Mouse (Mus musculus): ENCODE data around the gene Pdia3. TPM values are rescaled to one million over a fixed set of nuclear protein-coding genes. Genes with fewer than 3 reads are reported as not detected.

The Pdia3 gene
- polyA plus RNA-seq (2012; rRNA removed) = 130 and 184 TPM in 2 replicates

GRCm38 (mm10) chr2:121413387-121414042, at the start of gene Pdia3, which contains the start of gene Catsper2:
Pdia3 (plus strand) TSS chr2:121413775.
Catsper2 (minus strand) TSS chr2:121413792.

GRCm38 (mm10) chr2:121386961-121387575, 26.5 kb upstream of the Pdia3 start, which contains the start of gene Strc:
Strc (minus strand) TSS chr2:121387168.

GRCm38 (mm10) chr2:121444178-121444577, 30.6 kb downstream of the Pdia3 start, which contains the start of gene Ell3:
Ell3 (minus strand) TSS chr2:121444278.

GRCm38 (mm10) chr2:121448739-121449535, 35.4 kb downstream of the Pdia3 start, which contains the start of gene Serf2:
Serf2 (plus strand) TSS chr2:121449195.

GRCm38 (mm10) chr2:121452990-121453389, 39.4 kb downstream of the Pdia3 start, which contains the start of gene Hypk:
Hypk (plus strand) TSS chr2:121453290.

GRCm38 (mm10) chr2:121456692-121457642, 43.4 kb downstream of the Pdia3 start, which contains the start of gene Serinc4:
Serinc4 (minus strand) TSS chr2:121456781.

GRCm38 (mm10) chr2:121473301-121474179, 60.0 kb downstream of the Pdia3 start, which contains the start of gene Mfap1b:
Mfap1b (minus strand) TSS chr2:121474067.

Other genes starting within 250 kb of the Pdia3 start
- gene Tubgcp4, start 243.1 kb upstream of the Pdia3 start, polyA plus RNA-seq (2012; rRNA removed) = 52.5 and 55.1 TPM in 2 replicates
- gene Zscan29, start 242.7 kb upstream of the Pdia3 start, polyA plus RNA-seq (2012; rRNA removed) = 7.2 and 7.3 TPM in 2 replicates
- gene Trp53bp1, start 142.4 kb upstream of the Pdia3 start, polyA plus RNA-seq (2012; rRNA removed) = 149 and 152 TPM in 2 replicates
- 13.2 and 15.6 TPM in 2 replicates for gene Map1a, start 124.2 kb upstream of the Pdia3 start, polyA plus RNA-seq (2012; rRNA removed)
- gene Ppip5k1, start 58.4 kb upstream of the Pdia3 start, polyA plus RNA-seq (2012; rRNA removed) = 25.1 and 25.2 TPM in 2 replicates
- gene Ckmt1, start 56.1 kb upstream of the Pdia3 start, polyA plus RNA-seq (2012; rRNA removed) = 37.0 and 45.0 TPM in 2 replicates
- 0.01 and 0.06 TPM in 2 replicates for gene Strc, start 26.6 kb upstream of the Pdia3 start, polyA plus RNA-seq (2012; rRNA removed)
- gene Catsper2, start within 50 bp of the Pdia3 start, polyA plus RNA-seq (2012; rRNA removed) = 6.5 and 6.7 TPM in 2 replicates
- 0.29 and 1.2 TPM in 2 replicates for gene Ell3, start 30.5 kb downstream of the Pdia3 start, polyA plus RNA-seq (2012; rRNA removed)
- 361 and 381 TPM in 2 replicates for gene Serf2, start 35.4 kb downstream of the Pdia3 start, polyA plus RNA-seq (2012; rRNA removed)
- gene Hypk, start 39.5 kb downstream of the Pdia3 start, polyA plus RNA-seq (2012; rRNA removed) = 35.6 and 40.9 TPM in 2 replicates
- 6.0 and 7.0 TPM in 2 replicates for gene Serinc4, start 43.0 kb downstream of the Pdia3 start, polyA plus RNA-seq (2012; rRNA removed)
- gene Mfap1b, start 60.3 kb downstream of the Pdia3 start, polyA plus RNA-seq (2012; rRNA removed) = 22.8 and 23.3 TPM in 2 replicates
- gene Mfap1a, start 92.9 kb downstream of the Pdia3 start, polyA plus RNA-seq (2012; rRNA removed) = 16.0 and 16.4 TPM in 2 replicates
- gene Wdr76, start 92.9 kb downstream of the Pdia3 start, polyA plus RNA-seq (2012; rRNA removed) = 8.6 and 11.5 TPM in 2 replicates

All from central nervous system, embryonic 14 days (tissue).